9 mouse cellular contexts compared by ENCODE assay signal in genomic region chrX:49306659-49307058, GRCm38 (mm10). TPM values are rescaled to one million over a fixed set of nuclear protein-coding genes. Genes with fewer than 3 reads are reported as not detected.
DNase-seq lines count a peak whose midpoint lies in the region; TF ChIP-seq lines count a peak whose summit lies in the region.
"Had no signal": no experiment of that assay in that cellular context is flagged by ENCODE, and none has a peak within 500 bp of the region (broad histone marks: within the 10 kb centered on the region; RNA-seq: fewer than 3 reads in every experiment).

No protein-coding gene starts in this region.

- no peak for TF ChIP-seq POLR2A in spleen, adult 2 months (IDR thresholded peaks at IDR 0.05; ENCODE audit: low read depth, low read length)

- DNase-seq in heart, postnatal 10 days, result peak; percentile 5 to 32
- no peak for DNase-seq in heart, postnatal 25 days (ENCODE audit: low spot score)
- DNase-seq in spleen, adult 2 months (ENCODE audit: low read depth in 1 of 2, low spot score in 2 of 2), result peak in 1 of 2 experiments; percentile 3
- DNase-seq in spleen, adult 12 weeks (ENCODE audit: low spot score), result no peak
- peak; percentile 33 for DNase-seq in embryo, embryonic 11 days
- DNase-seq in skeletal muscle tissue, adult 2 months (ENCODE audit: low read depth, low spot score), result peak; percentile 23
- no peak for DNase-seq in right cerebral cortex, postnatal 14 days
- DNase-seq in ovary, postnatal 36 days (ENCODE audit: low spot score), result no peak

- peak; percentile 26; the same call in 1 of the 2 replicates for TF ChIP-seq CTCF in spleen, adult 2 months (IDR thresholded peaks at IDR 0.05; ENCODE audit: extremely low read depth, insufficient read depth, insufficient read length, insufficient replicate concordance)

- no peak overlapping the region for H3K4me3 ChIP-seq in spleen, adult 2 months (ENCODE audit: extremely low read depth, insufficient read depth, insufficient read length)
- H3K4me3 ChIP-seq: neural tube, embryonic 13.5 days had no signal

- H3K4me1 ChIP-seq in spleen, adult 2 months (ENCODE audit: control insufficient read depth, insufficient read depth, insufficient read length), result no peaks in the 10 kb centered on the region
- H3K4me1 ChIP-seq: neural tube, embryonic 13.5 days had no signal

- WGBS in spleen, adult 2 months, result 17% methylated on average over 5 of the region's 5 CpGs

- H3K36me3 ChIP-seq in spleen, adult 2 months (ENCODE audit: control insufficient read depth, insufficient read depth, low read length), result no peaks in the 10 kb centered on the region
- H3K36me3 ChIP-seq: neural tube, embryonic 13.5 days had no signal

- no peak overlapping the region for H3K27ac ChIP-seq in spleen, adult 2 months (ENCODE audit: insufficient read depth, low read length)
- H3K27ac ChIP-seq: neural tube, embryonic 13.5 days had no signal

- H3K27me3 ChIP-seq in spleen, adult 2 months (ENCODE audit: control insufficient read depth, insufficient read depth, low read length), result no peaks in the 10 kb centered on the region
- H3K27me3 ChIP-seq: neural tube, embryonic 13.5 days had no signal

- intact Hi-C loops in heart, postnatal 10 days (cut with DNase I), result loop anchor here (5.0 to 10.0 kb wide), 2 partner anchors 409 to 622 kb away; no protein-coding TSS in a partner anchor
- intact Hi-C loops in heart, postnatal 25 days (cut with DNase I), result loop anchor here (1.0 to 10.0 kb wide), 3 partner anchors 407 to 1241 kb away; no protein-coding TSS in a partner anchor

RNA-seq across cellular contexts. Expression of gene Enox2, which starts 18.6 kb away (rescaled TPM):
- total RNA-seq in heart, postnatal 10 days (2021), result 10 to 100 TPM; 10.4 to 12.8 TPM
- total RNA-seq in heart, postnatal 25 days (2021), result 10 to 100 TPM in 1 of 2 experiments, 1 to 10 TPM in 1; 8.9 to 11.2 TPM
- 3.5 TPM in 2 replicates for polyA plus RNA-seq in spleen, adult 2 months (2012; rRNA removed)

Comparison
In these comparisons a context has a peak if more than half of its experiments do, and no peak if none do; other contexts are left out.
1. DNase-seq: peak in heart, postnatal 10 days (2 of 2), embryo, embryonic 11 days (single experiment) and skeletal muscle tissue, adult 2 months (single experiment); none in heart, postnatal 25 days (single experiment), spleen, adult 12 weeks (single experiment), right cerebral cortex, postnatal 14 days (single experiment) and ovary, postnatal 36 days (single experiment).